Mouse (Mus musculus) C2C12 (cell line): ENCODE measurements around the gene Thbs3. TPM values are rescaled to one million over a fixed set of nuclear protein-coding genes. Genes with fewer than 3 reads are reported as not detected.
A peak's percentile ranks its signal among the peaks of the same experiment; 100 is the strongest.

Experiments used
- H3K27me3 ChIP-seq: one replicate; pipeline ENCODE4 v1.6.1; 2011; ENCODE audit not compliant: control insufficient read depth, insufficient read depth, insufficient read length
- H3K36me3 ChIP-seq: one replicate; pipeline ENCODE4 v1.6.1; 2011; ENCODE audit not compliant: control insufficient read depth, insufficient read depth
- H3K4me3 ChIP-seq: one replicate; pipeline ENCODE4 v1.5.1; 2011; ENCODE audit warnings: mild to moderate bottlenecking, control low read depth; ENCODE audit not compliant: poor library complexity, insufficient read depth, severe bottlenecking
- H3K79me2 ChIP-seq: one replicate; pipeline ENCODE4 v1.6.1; 2011; ENCODE audit not compliant: control insufficient read depth, insufficient read depth
- H3K79me3 ChIP-seq: one replicate; pipeline ENCODE4 v1.6.1; 2011; ENCODE audit warnings: low read depth, control low read depth
- H3ac ChIP-seq: one replicate; pipeline ENCODE3; 2011; ENCODE audit warnings: low read depth; ENCODE audit not compliant: control insufficient read depth, insufficient read length
- CEBPB ChIP-seq: IDR thresholded peaks from one replicate; pipeline ENCODE4 v1.6.1; 2011; ENCODE audit warnings: low read depth, mild to moderate bottlenecking, control low read depth, moderate library complexity
- CTCF ChIP-seq: IDR thresholded peaks from one replicate; pipeline ENCODE4 v1.5.1; 2011; ENCODE audit not compliant: control insufficient read depth, insufficient read depth, insufficient read length
- FOSL1 ChIP-seq: IDR thresholded peaks from one replicate; pipeline ENCODE4 v1.8.0; 2011; ENCODE audit warnings: mild to moderate bottlenecking, low read length; ENCODE audit not compliant: poor library complexity, insufficient read depth, severe bottlenecking
- MAX ChIP-seq: IDR thresholded peaks from one replicate; pipeline ENCODE4 v1.6.1; 2011; ENCODE audit warnings: mild to moderate bottlenecking, control low read depth
- MYOD1 ChIP-seq: IDR thresholded peaks from one replicate; pipeline ENCODE4 v1.6.1; 2011; ENCODE audit warnings: low read depth; ENCODE audit not compliant: control insufficient read depth, insufficient read length
- MYOG ChIP-seq: IDR thresholded peaks from one replicate; pipeline ENCODE4 v1.6.1; 2011; ENCODE audit not compliant: control insufficient read depth, insufficient read length; ENCODE audit errors: extremely low read depth
- USF1 ChIP-seq: IDR thresholded peaks from one replicate; pipeline ENCODE4 v1.6.1; 2011; ENCODE audit warnings: low read depth, mild to moderate bottlenecking, control low read depth, moderate library complexity
- polyA plus RNA-seq: library from polyadenylated mRNA; unstranded; fragments of >200 nt; fragmentation: generic; extraction: Trizol; gene quantifications from one replicate; pipeline ENCODE4 v1.2.1, GENCODE M21; 2012; ENCODE audit warnings: missing spikeins

Thbs3 gene
- polyA plus RNA-seq, 1 experiment: 9.1 TPM

- H3K27me3 ChIP-seq: no peaks in the 10 kb centered on the region
- no peaks in the 10 kb centered on the region for H3K79me2 ChIP-seq
- H3K4me3 ChIP-seq: no peak overlapping the region
- H3K36me3 ChIP-seq: peaks cover 3% of the 10 kb centered on the region
- TF ChIP-seq USF1 (no peak), MYOD1 (no peak), CEBPB (no peak), MAX (no peak), CTCF (no peak), FOSL1 (no peak), MYOG (no peak)
- H3ac ChIP-seq: no peak overlapping the region
- no peaks in the 10 kb centered on the region for H3K79me3 ChIP-seq
Observed at GRCm38 (mm10) chr3:89190436-89190835, 24.5 kb upstream of the Thbs3 start.

GRCm38 (mm10) chr3:89193351-89193750, 21.6 kb upstream of the Thbs3 start:
- TF ChIP-seq MYOG: no peak
- TF ChIP-seq MYOD1: no peak
- no peak for TF ChIP-seq MAX
- TF ChIP-seq CTCF: no peak
- TF ChIP-seq FOSL1: no peak
- TF ChIP-seq USF1: no peak
- TF ChIP-seq CEBPB: no peak
- Histone ChIP-seq H3K36me3 (peaks cover 3% of the 10 kb centered on the region), H3K79me2 (no peaks in the 10 kb centered on the region), H3K27me3 (no peaks in the 10 kb centered on the region), H3ac (no peak overlapping the region), H3K4me3 (no peak overlapping the region), H3K79me3 (no peaks in the 10 kb centered on the region)

GRCm38 (mm10) chr3:89193853-89194252, 21.1 kb upstream of the Thbs3 start:
- Histone ChIP-seq H3K79me3 (no peaks in the 10 kb centered on the region), H3K36me3 (no peaks in the 10 kb centered on the region), H3K4me3 (no peak overlapping the region), H3K27me3 (no peaks in the 10 kb centered on the region), H3K79me2 (no peaks in the 10 kb centered on the region), H3ac (no peak overlapping the region)
- TF ChIP-seq MYOG (no peak), USF1 (no peak), CEBPB (no peak), MYOD1 (no peak), MAX (no peak), FOSL1 (no peak), CTCF (no peak)

- Histone ChIP-seq H3K4me3 (peak overlapping the region; percentile 29), H3ac (peak overlapping the region; percentile 83), H3K79me2 (no peaks in the 10 kb centered on the region), H3K79me3 (no peaks in the 10 kb centered on the region), H3K27me3 (no peaks in the 10 kb centered on the region), H3K36me3 (no peaks in the 10 kb centered on the region)
- no peak for TF ChIP-seq MYOD1
- no peak for TF ChIP-seq USF1
- no peak for TF ChIP-seq FOSL1
- TF ChIP-seq MYOG: no peak
- TF ChIP-seq MAX: peak; percentile 36
- no peak for TF ChIP-seq CEBPB
- TF ChIP-seq CTCF: peak; percentile 25
Observed at GRCm38 (mm10) chr3:89195979-89196877, 18.8 kb upstream of the Thbs3 start.

GRCm38 (mm10) chr3:89199839-89200238, 15.1 kb upstream of the Thbs3 start:
- Histone ChIP-seq H3ac (no peak overlapping the region), H3K4me3 (no peak overlapping the region), H3K79me3 (no peaks in the 10 kb centered on the region), H3K79me2 (peaks cover 6% of the 10 kb centered on the region), H3K36me3 (peaks cover 6% of the 10 kb centered on the region), H3K27me3 (no peaks in the 10 kb centered on the region)
- TF ChIP-seq CEBPB (no peak), MYOD1 (no peak), MAX (no peak), CTCF (no peak), USF1 (no peak), FOSL1 (no peak), MYOG (no peak)
